Mouse (Mus musculus) kidney, adult 2 months (tissue): Measurements from ENCODE around the gene 4930415O20Rik.

Experiments
- CTCF ChIP-seq: fragments of 200-500 bp; conservative IDR thresholded peaks from 2 replicates; pipeline ENCODE4 v1.5.1; 2011; ENCODE audit warnings: low read depth, mild to moderate bottlenecking, control low read depth, low read length, moderate library complexity, mixed read lengths; ENCODE audit not compliant: insufficient read depth, insufficient read length
- POLR2A ChIP-seq: fragments of 200-500 bp; IDR thresholded peaks from one replicate; pipeline ENCODE4 v1.6.1; 2011; ENCODE audit warnings: low read depth, low read length, control low read depth

GRCm38 (mm10) chr15:98629464-98629863, 58.7 kb downstream of the 4930415O20Rik start:
- TF ChIP-seq POLR2A, result no peak
- no peak for TF ChIP-seq CTCF
